Mouse (Mus musculus): ENCODE data around the gene Mapkapk2. TPM values are rescaled to one million over a fixed set of nuclear protein-coding genes. Genes with fewer than 3 reads are reported as not detected.

Mapkapk2 gene
- total RNA-seq, 2 experiments from 2014 or later = 33.3 to 38.0 TPM

DNA sequence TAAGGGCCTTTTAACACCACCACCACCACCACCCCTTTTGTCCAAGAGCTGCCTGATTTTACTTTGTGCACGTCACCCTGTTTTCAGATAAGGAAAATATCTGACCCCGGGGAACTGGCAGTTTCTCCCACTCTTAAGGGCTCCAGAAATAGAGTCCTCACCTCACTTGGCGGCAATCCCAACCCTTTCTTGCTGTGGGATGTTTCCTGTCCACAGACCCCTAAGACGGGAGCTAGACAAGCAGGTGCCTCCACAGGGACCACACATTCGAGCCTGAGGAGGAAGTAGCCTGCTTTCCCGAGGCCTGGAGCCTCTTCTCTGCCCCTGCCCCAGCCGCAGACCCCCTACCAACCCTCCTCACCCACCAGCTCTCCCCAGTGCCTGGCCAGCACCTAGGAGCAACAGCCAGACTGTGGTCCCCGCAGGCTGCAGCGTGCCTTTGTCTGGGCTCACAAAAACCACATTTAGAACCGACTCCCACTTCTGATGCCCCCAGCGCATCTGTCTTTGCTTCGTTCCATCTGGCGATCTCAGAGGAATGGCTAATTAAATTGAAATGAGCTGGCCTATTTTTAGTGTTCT, 18.9 kb upstream of the Mapkapk2 start:
- no peak for ATAC-seq (replicated peaks; ENCODE audit: low FRiP score, poor library complexity, severe bottlenecking)

DNA sequence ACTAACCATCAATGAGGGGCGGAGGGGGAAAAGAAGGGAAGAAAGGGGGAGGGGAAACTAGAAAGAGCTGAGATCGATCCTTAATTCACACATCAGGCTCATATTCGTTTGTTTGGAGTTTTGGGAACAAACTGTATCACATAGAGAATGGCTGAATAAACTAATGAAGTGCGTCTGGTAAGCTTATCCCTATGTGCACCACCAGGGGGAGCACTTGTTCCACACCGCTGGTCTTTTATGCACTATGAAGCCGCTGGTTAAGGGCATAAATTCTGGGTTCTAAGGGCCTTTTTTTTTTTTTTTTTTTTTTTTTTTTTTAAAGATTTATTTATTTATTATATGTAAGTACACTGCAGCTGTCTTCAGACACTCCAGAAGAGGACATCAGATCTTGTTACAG, 18.3 kb upstream of the Mapkapk2 start:
- ATAC-seq (replicated peaks; ENCODE audit: low FRiP score, poor library complexity, severe bottlenecking) = peak; percentile 66

DNA sequence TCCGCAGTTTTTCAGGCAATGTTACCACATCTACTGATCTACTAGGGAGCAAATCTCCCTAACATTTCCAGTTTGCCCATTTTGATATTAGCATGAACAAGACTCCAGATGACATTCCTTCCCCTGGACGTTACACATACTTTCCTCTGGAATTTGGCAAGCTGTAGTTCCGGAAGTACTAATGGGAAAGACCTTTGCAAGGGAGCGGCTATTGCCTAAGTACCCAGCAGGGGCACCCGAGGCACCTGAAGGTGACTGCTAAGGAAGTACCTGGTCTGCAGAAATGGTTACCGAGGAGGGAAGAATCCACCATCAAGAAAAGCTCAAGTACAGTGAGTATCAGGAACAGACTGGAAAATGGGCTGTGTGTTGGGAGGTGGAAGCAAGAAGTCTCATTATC, 14.9 kb upstream of the Mapkapk2 start:
- no peak for ATAC-seq (replicated peaks; ENCODE audit: low FRiP score, poor library complexity, severe bottlenecking)

DNA sequence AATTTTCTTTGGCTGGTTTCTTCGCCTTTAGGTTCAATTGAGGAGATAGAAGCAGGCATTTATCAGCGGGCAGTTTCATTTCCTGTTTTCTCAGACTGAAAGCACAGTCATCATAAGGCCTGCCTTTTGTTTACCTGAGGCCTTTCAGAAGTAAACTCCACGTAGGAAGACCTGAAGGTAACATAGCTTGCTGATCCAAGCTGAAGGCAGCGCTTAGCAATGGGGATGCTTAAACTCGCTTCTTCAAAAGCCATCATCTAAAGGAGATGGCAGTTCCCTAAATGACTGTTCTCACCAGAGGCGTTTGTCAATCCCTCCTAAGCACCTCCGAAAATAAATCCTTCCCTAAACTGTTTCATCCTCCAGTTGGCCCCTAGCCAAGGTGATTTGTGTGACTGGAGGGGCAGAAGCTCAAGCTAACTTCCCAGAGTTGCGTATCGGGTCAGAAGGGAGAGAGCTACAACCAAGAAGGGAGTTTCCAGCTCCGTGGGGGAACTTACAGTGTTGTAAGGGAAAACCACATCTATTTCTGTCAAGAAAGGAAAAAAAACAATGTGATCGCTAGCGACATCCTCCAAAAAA, 13.0 kb upstream of the Mapkapk2 start:
- no peak for ATAC-seq (replicated peaks; ENCODE audit: low FRiP score, poor library complexity, severe bottlenecking)

DNA sequence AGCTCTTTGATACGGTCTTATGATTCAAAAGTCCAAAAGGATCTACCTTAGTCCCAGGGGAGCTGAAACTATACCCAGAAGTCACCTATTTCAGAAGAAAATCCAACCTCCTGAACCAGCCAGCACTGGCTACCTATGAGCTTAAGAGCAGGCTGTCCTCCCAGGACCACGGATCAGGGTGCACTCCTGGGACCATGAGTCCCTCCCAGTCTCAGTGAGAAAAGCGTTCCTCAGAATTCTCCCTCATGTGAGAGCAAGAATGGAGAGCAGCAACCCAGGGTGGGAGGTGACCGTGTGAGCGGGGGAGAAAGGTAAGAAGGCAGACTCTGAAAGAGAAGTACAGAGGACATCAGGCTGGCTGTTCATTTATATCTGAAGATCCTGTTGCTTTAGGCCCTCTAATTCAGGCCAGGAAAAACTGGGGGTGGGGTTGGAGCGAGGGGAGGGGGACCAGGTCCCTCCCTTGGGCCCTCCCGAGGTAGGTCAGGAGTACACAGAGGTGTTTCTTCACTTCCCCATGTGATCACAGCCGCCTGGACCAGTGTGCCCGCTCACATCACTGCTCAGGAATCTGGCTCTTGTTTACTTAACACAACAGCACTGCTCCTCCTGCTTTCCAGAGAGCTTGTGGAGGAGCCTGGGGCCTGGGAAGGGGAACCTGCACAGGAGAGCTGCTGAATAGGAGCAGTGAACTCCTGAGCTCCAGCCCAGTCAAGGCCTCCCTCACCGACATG, 10.1 kb upstream of the Mapkapk2 start:
- no peak for ATAC-seq (replicated peaks; ENCODE audit: low FRiP score, poor library complexity, severe bottlenecking)

DNA sequence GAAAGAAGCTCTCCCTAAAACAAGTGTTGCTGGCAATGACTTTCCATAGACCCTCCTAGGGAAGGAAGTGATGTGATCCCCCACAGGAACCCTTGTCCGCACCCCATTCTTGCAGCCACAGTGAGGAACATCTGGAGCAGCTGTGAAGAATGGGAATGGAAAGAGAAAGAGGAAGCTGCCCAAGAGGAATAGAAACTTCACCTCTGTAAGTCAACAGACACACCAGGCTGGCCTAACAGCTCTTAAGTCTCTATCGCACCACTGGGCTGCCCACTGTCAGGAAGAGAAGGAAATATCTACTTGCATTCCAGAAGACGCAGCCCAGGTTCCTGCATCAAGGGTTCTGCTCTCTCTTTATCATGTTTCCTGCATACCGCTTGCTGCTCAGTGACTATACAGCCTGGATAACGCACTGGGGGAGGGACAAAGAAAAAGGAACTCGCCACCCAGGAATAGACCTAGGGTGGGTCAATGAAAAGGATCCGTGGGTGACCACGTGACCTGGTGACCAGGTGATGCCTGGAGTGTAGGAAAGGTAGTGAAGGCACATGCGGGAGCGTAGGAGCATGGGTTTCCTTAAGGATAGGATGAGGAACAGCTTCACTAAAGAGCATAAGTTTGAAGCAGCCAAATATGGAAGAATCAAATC, 6.3 kb upstream of the Mapkapk2 start:
- no peak for ATAC-seq (replicated peaks; ENCODE audit: low FRiP score, poor library complexity, severe bottlenecking)

DNA sequence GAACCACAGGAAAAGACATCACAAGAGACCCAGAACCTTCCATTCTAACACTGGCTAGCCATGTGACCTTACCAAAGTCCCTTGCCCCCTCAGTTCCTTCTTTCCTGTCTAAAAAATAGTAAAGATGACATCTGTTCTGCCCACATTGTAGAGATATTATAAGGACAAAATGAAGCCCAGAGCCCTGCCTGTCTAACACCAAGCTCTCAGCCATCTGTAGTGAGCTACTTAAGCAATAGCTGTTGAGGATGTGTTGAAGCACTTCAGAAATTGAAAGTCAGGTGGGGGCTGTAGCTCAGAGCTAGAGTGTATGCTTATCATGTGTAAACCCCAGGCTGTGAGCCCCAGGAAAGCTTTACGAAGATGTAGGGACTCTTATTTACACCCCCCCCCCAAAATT, 3.2 kb upstream of the Mapkapk2 start:
- no peak for ATAC-seq (replicated peaks; ENCODE audit: low FRiP score, poor library complexity, severe bottlenecking)

DNA sequence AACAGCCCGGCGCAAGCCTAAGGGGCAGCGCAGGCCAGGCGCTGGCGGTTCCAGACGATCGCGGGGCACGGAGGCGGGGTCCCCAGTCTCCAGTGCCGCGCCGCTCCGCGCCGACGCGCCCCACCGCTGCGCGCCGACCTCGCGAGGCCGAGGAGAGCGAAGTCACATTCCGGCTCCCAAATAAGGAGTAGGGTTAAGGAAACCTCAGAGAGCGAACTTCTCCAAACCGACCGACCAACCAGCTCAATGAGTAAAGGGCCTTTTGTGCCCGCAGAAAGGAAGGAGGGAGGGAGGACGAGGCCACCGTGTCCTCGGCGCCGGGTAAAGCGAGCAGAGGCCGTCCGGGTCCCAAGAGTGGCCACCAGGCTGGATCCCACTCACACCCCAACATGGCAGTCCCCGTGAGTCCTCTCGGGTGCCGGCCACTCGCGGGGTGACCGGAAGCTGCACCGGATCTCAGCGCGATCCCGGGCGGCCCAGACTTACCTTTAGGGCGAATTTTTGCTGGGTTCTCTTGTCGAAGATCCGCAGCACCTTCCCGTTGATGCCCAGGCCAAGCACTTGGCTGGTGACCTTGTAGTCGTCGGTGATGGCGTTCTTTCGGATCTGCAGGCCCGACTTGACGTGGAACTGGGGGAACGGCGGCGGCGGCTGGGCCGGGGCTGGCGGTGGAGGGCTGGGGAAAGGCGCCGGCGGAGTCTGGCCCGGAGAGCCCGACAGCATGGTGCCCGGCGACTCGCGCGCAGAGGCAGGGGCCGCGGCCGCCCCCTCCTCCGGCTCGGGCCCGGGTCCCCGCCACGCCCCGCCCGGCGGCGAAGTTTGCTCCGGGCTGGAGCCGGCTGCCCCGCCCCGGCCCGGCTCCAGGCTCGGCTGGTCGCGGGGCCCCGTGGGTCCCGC, 575 bp downstream of the Mapkapk2 start:
- ATAC-seq (replicated peaks; ENCODE audit: low FRiP score, poor library complexity, severe bottlenecking) = peak; percentile 28; the same call in 1 of the 2 replicates

DNA sequence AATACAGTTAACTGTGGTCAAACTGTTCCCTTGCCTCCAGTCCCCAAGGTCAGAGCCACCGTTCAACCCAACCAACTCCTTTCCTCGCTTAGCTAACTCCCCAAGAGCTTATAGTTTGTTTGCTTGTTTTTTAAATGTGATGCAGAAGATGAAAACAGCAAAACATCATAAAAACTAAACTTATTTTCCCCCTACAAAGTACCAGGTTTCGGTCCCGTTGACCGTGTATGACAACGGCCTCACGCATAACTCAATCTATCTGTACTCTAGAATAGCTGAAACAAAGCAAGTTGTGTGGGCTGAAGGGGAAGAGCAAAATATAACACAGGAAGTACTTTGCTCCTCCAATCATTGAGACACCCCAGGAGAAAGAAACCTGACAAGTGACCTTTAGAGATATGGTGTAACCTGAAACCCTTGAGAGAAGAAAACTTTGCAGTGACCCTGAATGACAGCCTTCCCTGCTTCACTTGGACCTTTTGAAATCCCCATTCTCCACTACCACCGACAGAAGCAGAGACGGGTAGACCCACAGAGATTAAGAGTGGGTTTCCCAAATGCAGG, 1.4 kb downstream of the Mapkapk2 start:
- ATAC-seq (replicated peaks; ENCODE audit: low FRiP score, poor library complexity, severe bottlenecking) = no peak

DNA sequence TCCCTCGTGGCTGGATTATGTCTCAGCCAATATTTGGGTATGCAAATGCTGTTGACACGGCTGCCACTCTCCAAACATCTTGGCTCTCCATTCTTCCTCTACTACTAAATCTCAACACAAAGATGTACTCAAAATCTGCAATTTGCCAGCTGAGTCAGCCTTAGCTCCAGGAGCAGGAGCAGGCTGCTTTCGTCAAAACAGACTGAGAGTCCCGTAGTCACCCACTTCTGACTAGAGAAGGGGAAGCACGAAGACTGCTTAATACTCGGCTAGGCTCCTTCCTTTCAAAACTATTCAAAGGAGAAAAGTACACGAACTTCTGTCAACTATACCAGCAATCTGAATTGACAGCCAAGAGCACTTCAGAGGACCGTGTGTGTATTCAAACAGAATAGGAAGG, 2.1 kb downstream of the Mapkapk2 start:
- no peak for ATAC-seq (replicated peaks; ENCODE audit: low FRiP score, poor library complexity, severe bottlenecking)

DNA sequence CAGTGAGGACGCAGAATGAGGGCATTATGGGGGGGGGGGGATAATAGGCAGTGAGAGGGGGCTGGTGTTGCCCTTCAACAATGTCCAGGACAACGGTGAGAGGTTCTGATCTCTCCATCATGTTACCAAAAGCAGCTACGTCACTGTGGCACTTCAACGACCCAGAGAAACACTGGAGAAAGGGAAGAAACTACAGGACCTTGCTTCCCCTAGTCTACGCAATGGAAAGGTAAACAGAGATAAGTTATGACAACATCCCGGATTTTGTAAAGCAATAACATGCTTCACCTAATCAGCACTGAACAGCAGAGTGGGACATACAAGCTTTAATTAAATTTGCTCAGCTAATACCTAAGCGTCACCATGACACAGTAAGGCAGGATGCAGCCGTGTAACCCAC, 3.7 kb downstream of the Mapkapk2 start:
- no peak for ATAC-seq (replicated peaks; ENCODE audit: low FRiP score, poor library complexity, severe bottlenecking)

DNA sequence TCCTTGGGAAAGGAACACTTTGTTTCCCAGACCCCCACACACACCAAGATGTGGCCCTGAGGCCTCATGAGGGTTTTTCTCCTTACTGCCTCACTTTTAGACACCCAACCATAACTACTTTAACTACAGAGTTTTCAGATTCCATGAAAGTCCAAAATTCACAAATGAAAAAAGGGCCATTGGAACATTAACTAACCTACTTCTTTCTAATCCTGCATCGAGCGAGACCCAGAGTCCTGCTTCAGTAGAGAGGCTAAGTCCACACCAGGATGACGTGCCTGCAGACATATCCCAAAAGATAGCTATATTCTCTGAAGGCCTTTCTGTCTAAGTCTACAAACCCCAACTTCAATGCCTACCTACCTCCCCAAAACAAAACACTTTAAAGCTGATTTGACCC, 4.8 kb downstream of the Mapkapk2 start:
- ATAC-seq (replicated peaks; ENCODE audit: low FRiP score, poor library complexity, severe bottlenecking) = no peak

DNA sequence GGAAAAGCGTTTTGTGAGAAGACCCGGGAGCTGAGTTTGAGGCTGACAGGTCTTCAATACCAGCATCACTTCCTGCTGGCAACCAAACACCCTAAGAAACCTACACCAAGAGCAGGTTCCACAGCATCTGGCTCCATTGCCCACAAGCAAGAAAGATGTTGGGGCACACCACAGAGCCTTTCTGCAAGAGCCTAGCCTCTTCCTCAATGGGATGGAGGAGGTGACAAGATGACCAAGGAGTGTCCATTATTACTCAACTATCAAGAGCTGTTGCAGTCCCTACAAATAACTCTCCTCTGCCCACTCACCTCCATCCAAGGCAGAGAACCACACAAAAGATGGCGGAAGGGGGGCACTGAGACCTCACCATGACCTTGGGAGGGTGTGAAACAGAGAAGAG, 5.5 kb downstream of the Mapkapk2 start:
- ATAC-seq (replicated peaks; ENCODE audit: low FRiP score, poor library complexity, severe bottlenecking) = no peak

DNA sequence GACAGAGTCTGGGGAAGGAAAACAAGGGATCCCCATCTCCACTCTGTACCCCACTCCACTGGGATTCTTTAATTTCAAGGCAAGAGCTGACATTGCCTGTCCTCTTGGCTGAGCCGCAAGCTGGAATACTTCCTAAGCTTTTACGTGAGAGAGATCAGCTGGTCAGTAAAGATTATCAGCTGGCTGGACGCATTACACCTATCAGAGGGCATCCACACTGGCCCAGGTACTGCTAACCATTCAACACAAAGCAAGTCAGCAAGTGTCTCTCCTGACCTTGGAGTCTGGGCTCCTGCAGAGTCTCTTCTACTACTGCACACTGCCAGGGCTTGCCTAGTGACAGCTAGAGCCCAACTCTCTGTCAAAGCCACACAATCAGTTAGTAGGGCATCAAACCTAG, 6.1 kb downstream of the Mapkapk2 start:
- ATAC-seq (replicated peaks; ENCODE audit: low FRiP score, poor library complexity, severe bottlenecking) = no peak

DNA sequence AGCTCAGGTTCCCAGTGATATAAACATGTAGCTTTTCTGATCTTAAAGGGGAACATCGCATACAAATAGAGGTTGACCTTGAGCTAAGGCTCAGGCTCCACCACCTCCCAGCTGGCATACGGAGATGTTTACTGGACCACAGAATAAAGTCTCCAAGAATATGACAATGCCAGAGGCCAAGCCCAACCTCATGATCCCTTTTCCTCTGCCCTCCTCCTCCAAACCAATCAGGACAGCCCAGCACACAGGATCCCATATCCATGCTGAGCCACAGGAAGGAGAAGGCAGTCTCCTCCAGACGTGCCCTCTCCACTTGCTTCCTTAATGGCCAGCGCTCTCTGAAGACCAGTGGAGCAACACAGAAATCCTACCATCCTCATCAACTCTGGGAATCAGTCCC, 6.7 kb downstream of the Mapkapk2 start:
- ATAC-seq (replicated peaks; ENCODE audit: low FRiP score, poor library complexity, severe bottlenecking) = no peak

DNA sequence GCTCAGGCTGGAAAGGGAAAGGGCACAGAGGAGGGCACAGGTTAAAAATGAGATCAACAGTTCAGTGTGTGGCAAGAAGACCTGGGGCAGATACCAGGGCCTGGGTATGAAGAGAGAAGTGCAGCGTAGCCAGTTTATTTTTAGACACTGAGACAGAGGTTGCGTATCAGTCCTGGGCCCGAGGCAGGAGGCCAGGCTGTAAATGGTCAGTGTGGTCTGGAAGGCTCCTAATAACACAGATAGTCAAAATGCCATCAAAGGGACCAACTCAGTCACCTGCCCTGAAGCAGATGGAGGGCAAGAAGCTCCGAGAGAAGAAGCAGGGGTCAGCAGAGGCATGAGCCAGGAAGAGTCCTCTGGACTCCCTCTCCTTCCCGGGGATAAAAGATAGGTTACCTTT, 7.4 kb downstream of the Mapkapk2 start:
- no peak for ATAC-seq (replicated peaks; ENCODE audit: low FRiP score, poor library complexity, severe bottlenecking)

DNA sequence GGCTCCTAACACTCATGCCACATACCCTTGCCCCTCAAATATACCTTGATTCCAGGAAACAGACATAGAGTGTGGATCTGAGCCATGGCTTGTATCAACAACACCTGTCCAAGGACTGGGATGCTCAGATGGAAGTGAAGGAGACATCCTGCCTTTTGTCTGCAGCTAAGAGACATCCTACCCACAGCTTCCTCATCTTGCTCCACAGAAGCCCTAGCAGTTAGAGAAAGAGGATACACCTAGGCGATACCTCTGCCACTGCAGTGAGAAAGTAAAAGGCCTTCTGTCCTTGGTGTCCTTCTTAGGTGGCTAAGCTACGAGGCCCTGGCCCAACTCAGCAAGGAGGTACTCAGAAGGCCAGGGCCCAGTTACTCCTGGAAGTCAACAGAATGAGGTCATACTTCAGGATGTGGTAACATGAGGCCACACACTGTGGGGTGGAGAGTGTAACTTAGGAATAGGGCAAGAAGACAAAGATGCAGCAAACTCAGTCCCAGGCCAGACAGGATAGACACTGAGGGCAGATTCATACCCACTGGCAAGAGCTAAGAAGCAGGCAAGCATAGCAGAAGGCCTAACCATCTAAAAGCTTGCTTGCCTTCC, 8.0 kb downstream of the Mapkapk2 start:
- no peak for ATAC-seq (replicated peaks; ENCODE audit: low FRiP score, poor library complexity, severe bottlenecking)

DNA sequence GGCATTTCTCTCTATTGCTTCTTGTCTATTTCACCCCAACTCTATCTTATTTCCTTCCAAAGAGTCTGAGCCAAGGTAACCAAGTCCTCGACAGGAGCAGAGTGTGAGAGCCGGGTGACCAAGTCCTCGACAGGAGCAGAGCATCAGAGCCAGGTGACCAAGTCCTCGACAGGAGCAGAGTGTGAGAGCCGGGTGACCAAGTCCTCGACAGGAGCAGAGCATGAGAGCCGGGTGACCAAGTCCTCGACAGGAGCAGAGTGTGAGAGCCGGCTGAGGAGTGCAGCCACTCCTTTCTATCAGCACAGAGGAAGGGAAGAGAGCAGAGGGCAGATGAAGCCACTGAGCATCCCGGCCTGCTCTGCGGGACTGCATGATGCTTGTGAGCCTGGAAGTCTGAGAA, 9.1 kb downstream of the Mapkapk2 start:
- no peak for ATAC-seq (replicated peaks; ENCODE audit: low FRiP score, poor library complexity, severe bottlenecking)

DNA sequence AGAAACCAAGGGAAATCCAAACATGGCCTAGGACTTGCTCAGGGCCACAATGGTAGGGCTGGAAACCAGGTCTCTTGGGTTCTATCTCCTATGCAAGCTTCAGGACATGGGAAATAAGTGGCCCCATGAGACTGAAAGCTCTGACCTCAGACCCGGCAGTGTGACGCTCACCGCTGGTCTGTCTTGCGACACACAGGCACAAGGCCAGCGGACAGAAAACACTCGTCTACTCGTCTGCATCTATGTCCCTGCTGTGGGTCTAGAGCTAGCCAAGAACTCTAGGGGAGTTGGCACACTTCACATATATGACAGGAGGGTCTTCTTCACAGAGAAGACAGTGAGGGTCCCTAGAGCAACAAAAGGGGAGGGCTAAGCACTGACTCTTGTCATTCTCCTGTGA, 10.7 kb downstream of the Mapkapk2 start:
- ATAC-seq (replicated peaks; ENCODE audit: low FRiP score, poor library complexity, severe bottlenecking) = no peak
